Mouse (Mus musculus): ENCODE data around the gene Praf2.
"Not testable (repeated sequence)": the region's sequence is repeated elsewhere in the genome, so short reads cannot be mapped to it uniquely, and the experiment has no call there.

The Praf2 gene

DNA sequence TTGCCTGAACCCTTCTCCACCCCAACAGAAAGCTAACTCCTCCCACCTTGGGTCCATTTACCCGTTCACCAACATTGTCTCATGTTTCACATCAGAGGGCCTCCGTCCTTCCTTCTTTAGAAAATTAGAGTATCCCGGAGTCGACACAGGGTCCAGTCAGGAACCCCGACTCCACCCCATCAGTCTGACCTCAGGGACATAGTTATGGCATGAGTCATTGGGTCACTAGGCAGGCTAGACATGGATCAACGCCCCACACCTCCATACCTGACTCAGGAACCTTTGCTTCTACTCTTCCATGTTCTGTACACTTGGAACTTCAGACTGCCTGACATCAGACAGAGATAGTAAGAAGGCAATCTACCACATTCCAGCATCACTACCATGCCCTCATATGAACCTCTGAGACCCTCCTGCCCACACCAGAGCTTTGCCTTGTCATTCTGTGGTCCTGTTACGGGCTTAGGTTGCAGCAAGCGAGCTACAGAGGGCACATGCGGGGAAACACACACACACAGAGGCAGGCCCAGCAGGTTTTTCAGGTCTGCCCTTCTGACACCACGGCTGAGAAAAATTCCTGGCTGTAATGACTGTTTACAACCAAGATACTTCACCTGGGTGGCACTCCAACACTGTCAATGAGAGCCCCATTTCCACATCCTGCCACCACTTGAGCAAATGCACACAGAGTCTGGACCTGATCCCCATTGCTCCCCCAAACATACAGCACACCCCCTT lies 12.0 kb downstream of the Praf2 start:
- no peak for DNase-seq

DNA sequence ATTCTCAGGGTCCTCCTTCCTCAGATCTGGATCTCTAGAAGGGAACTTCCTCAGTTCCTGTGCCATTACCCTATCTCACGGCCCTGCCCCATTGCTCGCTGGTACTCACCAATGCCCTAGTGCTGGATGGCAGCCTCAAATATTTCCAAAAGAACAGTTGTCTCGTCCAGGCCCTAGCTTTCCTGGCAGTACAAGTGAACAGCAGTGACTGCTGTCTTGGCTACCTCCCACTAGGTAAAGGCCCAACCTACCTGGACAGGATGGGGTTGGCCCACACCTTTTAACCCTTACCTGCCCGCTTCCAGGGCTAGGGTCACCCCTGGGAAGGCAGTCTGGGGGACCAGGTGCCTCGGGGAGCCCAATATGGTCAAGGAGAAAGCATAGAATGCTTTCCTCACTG lies 12.9 kb downstream of the Praf2 start:
- DNase-seq = no peak

DNA sequence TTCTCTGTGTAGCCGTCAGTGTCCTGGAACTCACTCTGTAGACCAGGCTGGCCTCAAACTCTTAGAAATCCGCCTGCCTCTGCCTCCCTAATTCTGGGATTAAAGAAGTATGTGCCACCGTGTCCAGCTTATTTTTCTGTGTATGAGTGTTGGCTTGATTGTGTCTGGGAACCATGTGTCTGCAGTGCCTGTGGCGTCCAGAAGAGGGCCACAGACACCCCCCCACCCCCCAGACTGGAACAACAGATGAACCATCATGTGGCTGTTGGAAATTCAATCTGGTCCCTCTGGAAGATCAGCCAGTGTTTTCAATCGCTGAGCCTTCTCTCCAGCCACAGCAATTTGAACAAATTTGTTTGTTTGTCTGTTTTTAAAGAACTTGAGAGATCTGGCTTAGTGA lies 15.2 kb downstream of the Praf2 start:
- DNase-seq = no peak

DNA sequence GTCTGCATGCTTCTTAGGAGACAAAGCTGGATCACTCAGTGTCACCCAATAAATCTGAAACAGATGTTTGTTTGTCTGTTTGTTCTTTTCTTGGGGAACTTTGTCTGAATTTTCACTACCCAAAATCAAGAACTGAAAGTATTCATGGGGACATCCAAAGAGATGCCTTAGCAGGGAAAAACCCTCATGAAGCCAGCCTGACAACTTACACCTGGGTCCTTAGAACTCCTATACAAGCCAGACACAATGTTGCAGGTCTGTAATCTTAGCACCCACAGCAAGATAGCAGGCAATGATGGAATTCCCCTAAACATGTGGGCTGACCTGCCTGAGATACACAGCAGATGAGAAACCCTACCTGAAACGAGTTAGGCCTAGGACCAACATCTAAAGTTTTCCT lies 16.7 kb downstream of the Praf2 start:
- no peak for DNase-seq

DNA sequence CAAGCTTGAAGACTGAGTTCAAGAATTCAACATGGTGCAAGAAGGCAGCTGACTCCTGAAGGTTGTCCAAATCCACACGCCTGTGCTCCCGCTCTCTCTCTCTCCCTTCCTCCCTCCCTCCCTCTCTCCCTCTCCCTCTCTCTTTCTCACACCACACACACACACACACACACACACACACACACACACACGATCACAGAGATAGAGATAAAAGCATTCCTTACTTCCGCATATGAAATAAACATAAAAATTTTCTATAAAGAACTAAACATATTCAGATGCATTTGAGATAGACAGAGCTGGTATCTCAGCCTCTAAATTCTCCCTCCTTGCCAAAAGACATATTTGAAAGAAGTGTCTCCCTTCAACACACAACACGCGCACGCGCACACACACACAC lies 17.2 kb downstream of the Praf2 start:
- no peak for DNase-seq

DNA sequence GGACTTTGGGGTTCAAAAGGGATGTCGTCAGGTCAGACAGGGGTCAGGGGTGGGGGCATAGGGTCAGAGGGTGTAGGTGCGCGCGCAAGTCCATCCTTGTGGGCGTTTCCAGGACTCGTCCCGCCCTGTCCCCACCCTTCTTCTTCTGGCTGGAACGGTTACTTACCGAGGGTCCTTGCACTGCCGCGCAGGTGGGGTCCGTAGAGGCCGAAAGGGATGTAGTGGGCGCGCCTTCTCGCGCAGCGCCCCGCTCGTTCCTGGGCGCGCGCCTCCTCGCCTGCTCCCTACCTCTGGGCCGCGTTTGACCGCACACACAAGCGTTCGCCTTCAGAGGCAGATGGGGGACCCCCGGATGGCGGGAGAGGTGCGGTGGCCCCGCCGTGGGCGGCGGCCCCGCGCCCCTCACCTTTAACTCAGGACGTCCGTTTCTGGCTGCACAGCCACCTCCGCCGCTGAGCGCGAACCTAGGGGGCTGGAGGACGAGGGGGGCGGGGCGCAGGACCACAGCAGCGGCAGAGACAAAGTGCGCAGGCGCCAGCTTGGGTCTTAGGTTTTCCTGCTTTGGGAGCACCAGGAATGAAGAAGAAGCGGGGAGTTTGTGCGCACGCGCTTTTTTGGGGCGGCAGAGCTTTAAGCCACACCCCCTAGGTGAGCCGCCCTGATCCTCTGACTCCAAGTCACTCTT lies 22.3 kb downstream of the Praf2 start, which contains the start of gene Ccdc120:
Gene Ccdc120 (minus strand): TSS at position 474 of the 685 bp plus-strand sequence.
- DNase-seq = peak; percentile 68

DNA sequence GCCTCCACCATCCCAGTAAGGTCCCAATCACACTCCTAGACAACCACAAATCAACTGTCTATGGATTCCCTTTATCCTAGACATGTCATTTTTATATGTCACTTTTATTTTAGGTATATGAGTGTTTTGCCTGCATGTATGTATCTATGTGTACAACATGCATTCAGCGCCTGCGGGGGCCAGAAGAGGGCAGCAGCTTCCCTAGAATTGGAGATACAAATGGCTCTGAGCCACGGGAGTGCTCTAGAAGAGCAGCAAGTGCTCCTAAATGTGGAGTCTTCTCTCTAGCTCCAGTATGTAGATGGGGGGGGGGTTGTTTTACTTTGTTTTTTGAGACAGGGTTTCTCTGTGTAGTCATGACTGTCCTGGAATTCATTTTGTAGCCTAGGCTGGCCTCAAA lies 25.4 kb downstream of the Praf2 start:
- not testable (repeated sequence) for DNase-seq

DNA sequence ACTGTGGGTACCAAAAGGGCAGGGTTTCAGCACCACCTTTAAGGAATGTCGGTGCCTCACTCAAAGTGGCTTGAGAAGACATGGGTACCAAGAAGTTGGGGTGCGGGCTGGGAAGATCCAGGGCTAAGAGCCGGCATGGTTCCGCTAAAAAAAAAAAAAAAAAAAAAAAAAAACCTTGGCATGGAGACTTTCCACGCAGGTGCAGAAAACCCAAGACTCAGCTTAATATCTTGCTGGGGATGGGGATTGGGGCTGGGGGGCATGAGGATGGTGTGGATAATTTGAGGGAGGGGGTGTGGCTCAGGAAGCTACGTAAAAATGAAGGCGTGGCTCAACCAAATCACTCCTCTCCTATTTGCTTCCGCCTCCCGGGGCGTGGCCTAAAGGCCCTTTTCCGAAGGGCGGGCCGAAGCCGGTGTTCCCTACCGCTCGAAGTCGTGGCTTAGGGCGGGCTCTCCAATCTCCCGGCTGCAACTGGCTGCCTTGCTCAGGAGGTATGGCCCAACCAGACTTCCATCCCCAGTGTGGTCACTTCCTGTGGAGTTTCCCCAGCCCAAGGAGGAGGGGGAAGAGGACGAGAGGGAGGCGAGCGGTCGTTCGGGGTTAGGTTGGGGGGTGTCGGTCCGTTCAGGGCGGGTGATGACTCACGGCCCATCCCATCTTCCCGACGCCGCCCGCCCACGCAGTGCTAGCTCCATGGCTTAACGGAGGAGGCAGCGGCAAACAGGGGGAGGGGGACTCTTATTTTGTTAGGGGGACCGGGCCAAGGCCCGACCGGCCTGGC lies 34.1 kb downstream of the Praf2 start, which contains the start of gene Tfe3:
Gene Tfe3 (plus strand): TSS at position 424 of the 784 bp plus-strand sequence.
- peak; percentile 94 for DNase-seq

DNA sequence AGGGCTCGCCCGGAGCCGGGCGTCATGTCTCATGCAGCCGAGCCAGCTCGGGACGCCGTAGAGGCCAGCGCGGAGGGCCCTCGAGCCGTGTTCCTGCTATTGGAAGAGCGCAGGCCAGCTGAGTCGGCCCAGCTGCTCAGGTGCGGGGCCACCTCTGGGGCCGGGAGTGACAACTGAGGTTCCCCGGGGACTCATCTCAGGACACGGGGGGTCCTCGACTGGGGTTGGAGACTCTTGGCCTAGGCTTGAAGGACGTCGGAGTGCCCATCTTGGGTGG lies 34.6 kb downstream of the Praf2 start:
- DNase-seq = no peak

DNA sequence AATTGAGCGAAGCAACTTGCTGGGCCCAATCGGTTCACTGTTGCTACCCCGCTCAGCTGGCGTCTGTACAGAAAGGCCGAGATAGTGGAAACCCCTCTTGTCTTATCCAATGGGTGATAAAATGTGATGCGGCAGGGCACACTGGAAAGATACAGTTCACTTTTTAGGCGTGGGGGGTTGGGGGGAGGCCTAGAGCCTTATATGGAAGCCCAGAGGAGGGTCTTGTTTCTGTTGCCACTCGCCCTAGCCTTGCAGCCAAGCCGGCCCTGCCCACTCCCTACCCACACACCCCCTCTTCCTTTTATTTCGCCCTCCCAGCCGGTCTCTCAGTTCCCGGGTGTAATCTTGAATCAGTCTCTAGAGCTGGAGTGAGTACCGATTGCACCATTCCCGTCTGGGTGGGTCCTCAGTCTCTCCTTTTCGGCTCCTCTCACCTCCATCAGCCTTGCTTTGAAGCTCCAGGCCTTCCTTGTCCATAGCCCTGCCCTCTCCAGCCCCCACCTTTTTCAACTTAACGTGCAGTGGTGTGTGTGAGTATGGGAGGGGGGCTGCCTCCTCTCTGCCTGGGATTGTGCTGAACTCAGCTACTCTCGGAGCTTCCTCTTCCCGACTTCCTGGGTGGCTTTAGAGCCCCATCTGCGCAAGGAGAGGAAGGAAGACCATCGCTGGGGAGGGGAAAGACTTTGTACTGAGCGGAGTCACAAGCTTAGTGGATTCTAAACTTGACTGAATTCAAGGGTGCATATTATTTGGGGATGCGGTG lies 35.6 kb downstream of the Praf2 start:
- DNase-seq = peak; percentile 25

DNA sequence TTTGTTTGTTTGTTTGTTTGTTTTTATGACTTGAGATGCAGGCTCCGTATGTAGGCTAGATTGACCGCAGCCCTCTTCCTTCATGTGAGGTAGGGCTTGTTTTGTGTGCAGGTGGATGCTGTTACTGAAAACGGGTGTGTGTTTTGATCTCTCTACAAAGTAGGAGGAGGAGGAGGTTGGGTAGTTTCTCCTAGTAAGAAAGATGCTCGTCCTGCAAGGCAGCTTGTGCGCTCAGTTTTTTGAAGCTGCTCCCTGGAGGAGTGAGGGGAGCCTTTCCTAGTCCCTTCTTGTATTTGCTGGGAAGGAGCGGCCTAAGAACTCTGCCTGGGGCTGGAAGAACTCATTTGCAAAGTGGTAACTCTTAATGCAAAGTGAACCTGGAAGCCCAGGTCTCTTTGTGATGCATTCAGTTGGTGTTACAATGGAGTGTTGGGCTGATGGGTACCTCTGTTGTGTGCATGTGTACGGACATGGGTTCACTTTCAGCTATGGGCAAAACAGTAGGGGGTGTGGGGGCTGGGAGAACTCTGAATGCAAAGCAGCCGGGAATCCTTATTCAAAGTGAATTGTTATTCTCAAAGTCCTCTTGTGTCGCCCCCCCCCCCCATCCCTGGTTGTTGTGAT lies 36.5 kb downstream of the Praf2 start:
- DNase-seq = no peak

DNA sequence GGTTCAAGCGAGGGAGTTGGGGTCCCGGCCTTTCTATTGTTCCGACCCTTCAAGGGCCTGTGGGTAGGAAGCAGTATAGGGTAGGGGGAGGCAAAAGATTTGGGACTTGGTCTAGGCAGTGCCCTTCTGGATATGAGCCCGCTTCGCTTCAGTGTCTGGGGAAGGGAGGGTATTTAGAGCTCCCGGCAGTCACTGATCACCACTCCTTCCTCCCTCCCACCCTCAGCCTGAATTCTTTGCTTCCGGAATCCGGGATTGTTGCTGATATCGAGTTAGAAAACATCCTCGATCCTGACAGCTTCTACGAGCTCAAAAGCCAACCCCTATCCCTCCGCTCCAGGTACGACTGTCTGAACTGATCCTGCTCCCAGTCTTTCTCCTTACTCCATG lies 37.0 kb downstream of the Praf2 start:
- no peak for DNase-seq

DNA sequence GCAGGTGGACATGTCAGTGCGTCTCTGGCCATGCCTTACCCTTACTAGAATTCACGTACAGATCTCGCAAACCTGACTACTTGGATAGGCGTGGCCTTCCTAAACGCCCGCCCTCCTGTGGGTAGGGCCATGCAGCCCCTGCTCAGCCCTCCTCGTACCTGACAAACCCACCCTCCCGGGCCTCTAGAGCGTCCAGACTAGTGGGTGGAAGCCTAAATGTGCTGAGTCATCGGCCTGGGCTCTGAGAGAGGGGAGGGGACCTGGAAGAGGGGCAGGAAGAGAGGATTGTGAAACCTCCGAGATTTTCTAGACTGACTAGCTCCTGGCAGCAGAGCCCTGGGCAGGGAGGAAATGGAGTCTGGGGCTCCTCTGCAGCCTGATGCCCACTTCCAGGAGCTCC lies 37.5 kb downstream of the Praf2 start:
- peak; percentile 77 for DNase-seq

DNA sequence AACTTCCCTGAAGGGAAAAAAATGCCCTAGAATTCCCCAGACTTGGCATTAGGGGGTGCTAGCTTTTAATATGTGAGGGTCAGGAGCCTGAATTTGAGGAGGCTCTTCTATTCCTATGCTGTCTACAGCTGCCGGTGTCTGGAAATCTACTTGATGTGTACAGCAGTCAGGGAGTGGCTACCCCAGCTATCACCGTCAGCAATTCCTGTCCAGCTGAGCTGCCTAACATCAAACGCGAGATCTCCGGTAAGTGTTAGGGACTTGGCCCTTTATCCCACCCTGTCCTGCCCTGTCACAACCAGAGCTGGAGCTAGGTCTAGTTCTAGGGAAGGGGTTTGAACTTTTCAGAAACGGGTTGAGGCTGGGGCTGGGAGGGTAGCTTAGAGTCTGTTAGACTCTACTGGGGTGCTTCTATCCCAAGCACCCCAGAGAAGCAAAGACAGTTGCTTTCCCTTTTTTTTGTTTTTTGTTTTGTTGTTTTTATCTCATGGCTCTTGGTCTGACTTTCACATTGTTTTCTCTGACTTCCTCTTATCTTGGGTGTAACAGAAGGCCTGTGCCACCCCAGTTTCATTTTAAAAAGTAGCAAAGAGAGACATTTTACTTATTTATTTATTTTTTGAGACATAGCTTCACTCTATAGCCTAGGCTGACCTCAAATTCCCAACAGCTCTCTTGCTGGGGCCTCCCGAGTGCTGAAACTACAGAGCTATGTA lies 41.2 kb downstream of the Praf2 start:
- peak; percentile 32 for DNase-seq

DNA sequence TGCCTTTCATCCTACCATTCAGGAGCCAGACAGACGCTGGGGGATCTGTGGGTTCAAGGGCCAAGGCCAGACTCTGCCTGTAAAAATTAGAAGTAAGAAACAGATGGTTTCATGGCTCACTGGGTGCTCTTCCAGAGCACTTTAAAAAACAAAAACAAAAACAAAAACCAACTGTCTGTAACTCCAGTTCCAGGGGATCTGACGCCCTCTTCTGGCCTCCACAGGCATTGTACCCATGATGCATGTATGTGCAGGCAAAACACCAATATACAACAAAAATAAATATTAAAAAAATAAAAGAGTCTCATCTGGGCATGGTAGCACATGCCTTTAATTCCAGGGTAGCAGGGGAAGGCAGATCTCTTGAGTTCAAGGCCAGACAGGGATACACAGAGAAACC lies 44.5 kb downstream of the Praf2 start:
- DNase-seq = no peak

DNA sequence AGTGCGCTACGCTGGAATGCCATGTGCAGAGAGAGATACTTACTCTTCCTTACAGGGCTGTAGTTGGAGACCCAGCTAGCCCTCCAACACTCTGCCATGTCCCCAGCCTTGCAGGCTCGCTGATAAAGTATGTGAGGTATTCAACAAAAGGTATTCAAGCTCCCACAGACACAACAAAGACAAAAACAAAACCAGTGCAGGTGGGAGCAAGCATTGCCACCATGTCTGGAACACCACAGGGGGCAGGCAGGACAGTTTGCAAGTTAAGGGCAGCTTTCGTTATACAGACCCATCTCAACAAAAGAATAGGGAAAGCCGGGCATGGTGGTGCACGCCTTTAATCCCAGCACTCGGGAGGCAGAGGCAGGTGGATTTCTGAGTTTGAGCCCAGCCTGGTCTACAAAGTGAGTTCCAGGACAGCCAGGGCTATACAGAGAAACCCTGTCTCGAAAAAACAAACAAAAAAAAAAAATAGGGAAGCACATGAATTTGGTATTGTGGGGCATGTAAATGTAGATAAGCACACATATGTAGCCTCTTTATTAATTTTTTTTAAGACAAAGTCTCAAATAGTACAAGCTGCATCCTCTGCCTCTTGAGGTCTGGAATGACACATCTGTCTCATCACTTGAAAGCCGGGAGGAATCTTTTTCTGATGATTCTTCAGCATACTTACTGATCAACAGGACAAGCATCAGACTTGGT lies 47.4 kb downstream of the Praf2 start:
- DNase-seq = no peak

DNA sequence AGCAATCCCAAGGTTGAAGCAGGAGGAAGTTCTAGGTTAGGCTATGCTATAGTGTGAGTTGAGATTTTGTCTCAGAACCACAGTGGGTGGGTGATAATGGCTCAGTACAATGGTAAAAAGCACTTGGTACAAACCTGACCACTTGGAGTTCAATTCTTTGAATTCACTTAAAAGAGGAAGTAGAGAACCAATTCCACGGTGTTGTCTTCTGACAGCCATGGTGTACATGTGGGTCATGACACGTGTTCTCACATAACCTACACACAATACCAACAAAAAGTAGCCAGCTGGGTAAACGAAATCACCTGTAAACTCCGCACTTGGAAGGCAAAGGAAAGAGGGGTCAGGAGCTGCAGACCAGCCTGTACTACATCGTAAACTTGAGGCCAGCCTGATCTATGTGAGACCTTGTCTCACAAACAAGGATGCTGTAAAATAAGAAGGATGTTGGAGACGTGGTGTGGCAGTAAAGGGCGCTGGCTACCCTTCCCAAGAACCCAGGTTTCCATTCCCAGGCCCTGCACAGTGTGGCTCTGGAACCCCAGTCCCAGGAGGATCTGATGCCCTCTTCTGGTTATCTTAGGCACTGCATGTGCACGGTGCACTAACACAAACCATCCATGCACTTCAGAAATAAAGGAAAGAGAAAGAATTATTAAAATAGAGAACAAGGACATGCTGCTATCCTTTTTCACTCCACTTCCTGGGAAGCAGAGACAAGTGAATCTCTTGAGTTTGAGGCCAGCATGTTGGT lies 48.3 kb downstream of the Praf2 start:
- DNase-seq = peak; percentile 74

DNA sequence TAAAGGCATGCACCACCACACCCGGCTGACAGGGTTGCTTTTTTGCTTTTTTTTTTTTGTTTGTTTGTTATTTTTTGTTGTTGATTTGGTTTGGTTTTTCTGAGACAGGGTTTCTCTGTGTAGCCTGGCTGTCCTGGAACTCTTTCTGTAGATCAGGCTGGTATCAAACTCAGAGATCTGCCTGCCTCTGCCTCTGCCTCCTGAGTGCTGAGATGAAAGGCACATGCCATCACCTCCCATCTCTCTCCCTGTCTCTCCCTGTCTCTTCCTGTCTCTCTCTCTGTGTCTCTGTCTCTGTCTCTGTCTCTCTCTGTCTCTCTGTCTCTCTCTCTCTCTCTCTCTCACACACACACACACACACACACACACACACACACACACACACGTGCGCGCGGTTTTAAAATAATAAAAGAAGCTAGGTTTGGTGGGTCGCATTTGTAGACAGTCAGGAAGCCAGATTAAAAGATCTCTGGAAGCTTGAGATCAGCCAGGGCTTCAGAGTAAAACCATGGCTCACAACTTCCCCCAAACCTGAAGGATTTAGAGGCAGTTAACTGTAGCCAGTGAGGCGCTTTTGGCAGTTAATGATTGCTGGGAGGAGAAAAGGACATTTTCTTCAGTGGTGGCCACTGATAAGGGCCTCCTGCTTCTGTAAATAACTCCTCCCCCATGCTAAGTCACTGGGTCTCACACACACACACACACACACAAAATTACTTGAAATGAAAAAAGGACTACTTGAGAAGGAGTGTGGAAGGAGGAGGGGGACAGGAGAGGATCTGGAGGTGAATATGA lies 50.4 kb downstream of the Praf2 start:
- peak; percentile 62 for DNase-seq

DNA sequence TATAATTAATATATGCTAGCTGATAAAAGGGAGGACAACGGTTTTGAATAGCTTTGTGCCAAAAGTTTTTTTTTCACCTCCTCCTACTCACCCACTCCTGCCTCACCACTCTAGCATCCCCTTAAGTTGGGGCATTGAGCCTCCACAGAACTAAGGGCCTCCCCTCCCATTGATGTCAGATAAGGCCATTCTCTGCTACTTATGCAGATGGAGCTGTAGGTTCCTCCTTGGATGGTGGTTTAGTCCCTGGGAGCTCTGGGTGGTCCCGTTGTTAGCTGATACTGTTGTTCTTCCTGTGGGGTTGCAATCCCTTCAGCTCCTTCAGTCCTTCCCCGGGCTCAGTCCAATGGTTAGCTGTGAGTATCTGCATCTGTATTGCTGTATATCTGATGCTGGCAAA lies 51.1 kb downstream of the Praf2 start:
- DNase-seq = peak; percentile 33
